Mouse (Mus musculus): ENCODE measurements around the gene Rab43. TPM values are rescaled to one million over a fixed set of nuclear protein-coding genes. Genes with fewer than 3 reads are reported as not detected.

Rab43 gene
- polyA plus RNA-seq, 1 experiment from 2014 or later, result 6.6 TPM

Other genes with a start within 250 kb of the Rab43 start
- 2.3 and 3.2 TPM in 2 replicates for gene Prokr1, start 221.4 kb downstream of the Rab43 start, polyA plus RNA-seq (2016; fragmentation: Nextera tagmentation; extraction: Ambion mirVana)
- gene Aplf, start 140.0 kb downstream of the Rab43 start, polyA plus RNA-seq (2016; fragmentation: Nextera tagmentation; extraction: Ambion mirVana), result 12.9 and 13.0 TPM in 2 replicates
- 0.84 TPM in 2 replicates for gene Efcc1, start 81.3 kb downstream of the Rab43 start, polyA plus RNA-seq (2016; fragmentation: Nextera tagmentation; extraction: Ambion mirVana)
- 2.5 and 3.2 TPM in 2 replicates for gene Gp9, start 34.1 kb downstream of the Rab43 start, polyA plus RNA-seq (2016; fragmentation: Nextera tagmentation; extraction: Ambion mirVana)
- gene Gm45140, start 23.6 kb upstream of the Rab43 start, polyA plus RNA-seq (2016; fragmentation: Nextera tagmentation; extraction: Ambion mirVana), result 2.1 TPM in 2 replicates
- gene Isy1, start 26.6 kb upstream of the Rab43 start, polyA plus RNA-seq (2016; fragmentation: Nextera tagmentation; extraction: Ambion mirVana), result 76.4 and 78.6 TPM in 2 replicates
- 1,473 and 1,500 TPM in 2 replicates for gene Cnbp, start 38.9 kb upstream of the Rab43 start, polyA plus RNA-seq (2016; fragmentation: Nextera tagmentation; extraction: Ambion mirVana)
- 152 and 155 TPM in 2 replicates for gene Copg1, start 75.7 kb upstream of the Rab43 start, polyA plus RNA-seq (2016; fragmentation: Nextera tagmentation; extraction: Ambion mirVana)
- 61.5 and 65.3 TPM in 2 replicates for gene Hmces, start 101.8 kb upstream of the Rab43 start, polyA plus RNA-seq (2016; fragmentation: Nextera tagmentation; extraction: Ambion mirVana)
- gene H1fx, start 169.5 kb upstream of the Rab43 start, polyA plus RNA-seq (2016; fragmentation: Nextera tagmentation; extraction: Ambion mirVana), result 20.1 and 20.3 TPM in 2 replicates
- 202 and 205 TPM in 2 replicates for gene Rab7, start 233.1 kb upstream of the Rab43 start, polyA plus RNA-seq (2016; fragmentation: Nextera tagmentation; extraction: Ambion mirVana)